Mouse (Mus musculus): ENCODE measurements around the gene Il1b.

DNA sequence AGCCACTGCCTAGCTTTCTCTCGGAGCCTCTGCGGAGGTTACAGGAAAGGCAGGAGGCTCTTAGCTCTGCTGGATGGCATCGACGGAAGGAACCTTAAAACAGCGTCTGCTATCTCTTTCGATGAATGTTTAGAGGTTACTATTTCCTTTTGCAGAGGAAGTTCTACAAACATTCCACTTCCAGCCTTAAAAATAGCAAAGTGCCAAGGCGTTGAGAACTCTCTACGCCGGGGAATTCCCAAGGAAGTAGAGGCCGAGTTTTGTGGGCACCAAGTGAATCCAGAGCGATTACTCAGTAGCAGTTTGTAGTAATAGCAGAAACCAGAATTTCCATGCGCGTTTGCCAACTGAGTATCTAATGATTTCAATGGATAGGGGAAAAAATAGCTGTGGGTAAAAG lies 40.4 kb downstream of the Il1b start:
- TF ChIP-seq POLR2A (IDR thresholded peaks at IDR 0.05; ENCODE audit: low read depth, low read length): no peak
- TF ChIP-seq CTCF (conservative IDR thresholded peaks at IDR 0.05; ENCODE audit: insufficient read depth, insufficient read length, low read depth, low read length): no peak

Data from kidney, adult 2 months (tissue).